Mouse (Mus musculus) neural tube, embryonic 12.5 days (tissue): Measurements from ENCODE around the gene Dzank1. TPM values are rescaled to one million over a fixed set of nuclear protein-coding genes. Genes with fewer than 3 reads are reported as not detected.

Experiments used
- ATAC-seq: fragments of 200-750 bp; cut with Nextera tagmentation; 2 replicates; pipeline ENCODE4 v1.8.0; 2017; ENCODE audit warnings: low read depth, mild to moderate bottlenecking, moderate TSS enrichment, moderate library complexity; ENCODE audit not compliant: low FRiP score
- H3K27ac ChIP-seq: fragments of 300-500 bp; sonication (generic); 2 replicates; pipeline ENCODE4 v1.5.1; 2016
- H3K27me3 ChIP-seq: fragments of 300-500 bp; sonication (generic); replicated peaks from 2 replicates; pipeline ENCODE4 v1.6.1; 2016; ENCODE audit warnings: mild to moderate bottlenecking
- H3K36me3 ChIP-seq: fragments of 300-500 bp; sonication (generic); 2 replicates; pipeline ENCODE4 v1.6.1; 2016; ENCODE audit warnings: mild to moderate bottlenecking
- H3K4me1 ChIP-seq: fragments of 300-500 bp; sonication (generic); 2 replicates; pipeline ENCODE4 v1.6.1; 2016
- H3K4me2 ChIP-seq: fragments of 300-500 bp; sonication (generic); replicated peaks from 2 replicates; pipeline ENCODE4 v1.6.1; 2016; ENCODE audit warnings: mild to moderate bottlenecking
- H3K4me3 ChIP-seq: fragments of 300-500 bp; sonication (generic); 2 replicates; pipeline ENCODE4 v1.5.1; 2016
- H3K9ac ChIP-seq: fragments of 300-500 bp; sonication (generic); 2 replicates; pipeline ENCODE4 v1.6.1; 2016; ENCODE audit warnings: mild to moderate bottlenecking
- H3K9me3 ChIP-seq: fragments of 300-500 bp; sonication (generic); 2 replicates; pipeline ENCODE4 v1.6.1; 2016; ENCODE audit warnings: mild to moderate bottlenecking
- WGBS: fragments of 180-500 bp; shearing (Covaris S2); methylation state at CpG from one replicate; pipeline ENCODE4 v1.1.7; 2016; 5-methylcytosine and 5-hydroxymethylcytosine counted together
- polyA plus RNA-seq: library from polyadenylated mRNA; unstranded; fragments of >200 nt; fragmentation: Nextera tagmentation; extraction: Ambion mirVana; gene quantifications from 2 replicates; pipeline ENCODE4 v1.2.1, GENCODE M21; 2016

The Dzank1 gene
- polyA plus RNA-seq, 1 experiment from 2014 or later: 7.2 TPM

DNA sequence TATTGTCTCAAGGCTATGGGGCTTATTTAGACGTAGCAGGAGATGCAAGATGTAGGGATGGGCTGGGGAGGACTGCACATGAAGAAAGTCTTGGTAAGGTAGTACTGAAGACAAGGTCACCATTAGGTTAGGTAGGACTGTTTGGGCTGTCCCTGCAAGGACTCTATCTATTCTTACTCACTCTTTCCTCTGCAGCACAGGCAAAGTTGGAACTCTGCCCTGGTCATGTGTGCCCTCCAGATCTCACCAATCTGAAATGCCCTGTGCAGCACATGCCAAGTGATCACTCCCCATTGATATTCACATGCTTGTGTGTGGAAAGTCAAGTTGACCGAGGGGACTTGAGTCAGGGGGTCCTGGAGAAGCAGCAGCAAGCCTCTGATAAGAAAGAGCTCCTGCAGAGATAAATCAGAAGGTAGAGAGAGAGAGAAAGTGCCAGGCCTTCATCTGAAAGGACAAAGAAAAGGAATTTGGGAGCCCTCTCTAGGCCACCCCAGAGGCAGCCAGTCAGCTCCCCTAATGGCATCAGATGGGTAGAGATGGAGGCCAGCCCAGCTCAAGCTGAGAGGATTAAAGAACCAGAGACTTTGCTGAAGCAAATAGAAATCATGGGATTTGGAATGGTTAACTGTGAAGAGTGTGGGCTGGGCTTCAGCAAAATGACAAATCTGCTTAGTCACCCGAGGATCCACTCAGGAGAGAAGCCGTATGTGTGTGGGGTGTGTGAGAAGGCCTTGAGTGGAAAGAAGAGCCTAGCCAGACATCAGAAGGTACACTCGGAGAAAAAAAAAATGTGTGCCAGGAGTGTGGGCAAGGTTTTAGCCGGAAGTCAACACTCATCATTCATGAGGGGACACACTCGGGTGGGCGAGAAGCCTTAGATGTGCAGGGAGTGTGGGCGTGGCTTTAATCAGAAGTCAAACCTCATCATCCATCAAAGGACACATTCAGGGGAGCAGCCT, 62.1 kb downstream of the Dzank1 start:
- Histone ChIP-seq H3K9ac (no peak overlapping the region), H3K27me3 (no peaks in the 10 kb centered on the region), H3K9me3 (no peaks in the 10 kb centered on the region), H3K4me3 (no peak overlapping the region), H3K36me3 (no peaks in the 10 kb centered on the region), H3K4me1 (no peaks in the 10 kb centered on the region), H3K4me2 (no peak overlapping the region), H3K27ac (no peak overlapping the region)
- 78% methylated on average over 9 of the region's 9 CpGs for WGBS
- ATAC-seq: no peak

- Histone ChIP-seq H3K27me3 (no peaks in the 10 kb centered on the region), H3K4me2 (no peak overlapping the region), H3K9me3 (no peaks in the 10 kb centered on the region), H3K27ac (no peak overlapping the region), H3K4me1 (no peaks in the 10 kb centered on the region; the same call in 1 of the 2 replicates), H3K36me3 (no peaks in the 10 kb centered on the region), H3K9ac (no peak overlapping the region), H3K4me3 (no peak overlapping the region)
- 78% methylated on average over 7 of the region's 7 CpGs for WGBS
- no peak for ATAC-seq
These were observed 63.0 kb downstream of the Dzank1 start for GRCm38 (mm10) chr2:144464182-144464581.

- H3K4me1 ChIP-seq: no peaks in the 10 kb centered on the region; the same call in none of the 2 replicates
- no peaks in the 10 kb centered on the region; the same call in 1 of the 2 replicates for H3K27me3 ChIP-seq
- peak overlapping the region; percentile 53 for H3K4me3 ChIP-seq
- H3K9ac ChIP-seq: peak overlapping the region; percentile 47
- peak; percentile 99 for ATAC-seq
- WGBS: 7% methylated on average over 25 of the region's 25 CpGs
- H3K4me2 ChIP-seq: peak overlapping the region; percentile 68
- no peak overlapping the region for H3K27ac ChIP-seq
- no peaks in the 10 kb centered on the region for H3K9me3 ChIP-seq
- no peaks in the 10 kb centered on the region for H3K36me3 ChIP-seq
These were observed 68.0 kb downstream of the Dzank1 start for GRCm38 (mm10) chr2:144458975-144459754.

GRCm38 (mm10) chr2:144458355-144458754, 68.9 kb downstream of the Dzank1 start:
- peak overlapping the region; percentile 68 for H3K4me2 ChIP-seq
- 69% methylated on average over 6 of the region's 6 CpGs for WGBS

DNA sequence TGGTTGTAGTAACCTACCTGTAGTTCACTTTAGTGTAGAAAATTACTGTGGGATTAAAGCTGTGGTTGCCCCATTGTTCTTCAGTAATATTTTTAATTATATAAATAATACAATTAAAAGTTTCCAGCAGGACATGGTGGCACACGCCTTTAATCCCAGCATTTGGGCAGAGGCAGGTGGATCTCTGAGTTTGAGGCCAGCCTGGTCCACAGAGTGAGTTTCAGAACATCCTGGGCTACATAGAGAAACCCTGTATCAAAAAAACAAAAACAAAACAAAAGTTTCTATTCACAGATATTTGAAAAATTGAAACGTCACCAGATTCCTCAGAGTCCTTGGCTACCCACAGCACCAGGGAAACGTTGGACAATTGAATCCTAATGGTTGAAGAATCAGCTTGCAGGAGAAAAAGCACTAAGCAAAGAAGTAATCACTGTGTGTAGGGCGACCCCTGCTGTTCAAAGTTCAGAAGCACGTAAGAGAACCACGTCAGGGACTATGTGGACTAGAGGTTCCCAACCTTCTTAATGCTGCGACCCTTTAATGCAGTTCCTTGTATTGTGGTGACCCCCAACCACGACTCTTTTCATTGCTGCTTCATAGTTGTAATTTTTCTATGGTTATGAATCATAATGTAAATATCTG, 74.7 kb downstream of the Dzank1 start:
- ATAC-seq: peak; percentile 63
- Histone ChIP-seq H3K36me3 (no peaks in the 10 kb centered on the region), H3K9me3 (no peaks in the 10 kb centered on the region), H3K27me3 (peaks cover 3% of the 10 kb centered on the region; the same call in 1 of the 2 replicates), H3K27ac (no peak overlapping the region), H3K9ac (no peak overlapping the region), H3K4me3 (no peak overlapping the region), H3K4me2 (no peak overlapping the region), H3K4me1 (no peaks in the 10 kb centered on the region)
- 15% methylated on average over 8 of the region's 8 CpGs for WGBS

More at GRCm38 (mm10) chr2:144458355-144458754, 68.9 kb downstream of the Dzank1 start:
- Histone ChIP-seq H3K9ac (no peak overlapping the region), H3K27me3 (peaks cover 3% of the 10 kb centered on the region; the same call in 1 of the 2 replicates), H3K4me3 (no peak overlapping the region), H3K27ac (no peak overlapping the region), H3K36me3 (no peaks in the 10 kb centered on the region), H3K4me1 (no peaks in the 10 kb centered on the region; the same call in none of the 2 replicates), H3K9me3 (no peaks in the 10 kb centered on the region)
- ATAC-seq: no peak

DNA sequence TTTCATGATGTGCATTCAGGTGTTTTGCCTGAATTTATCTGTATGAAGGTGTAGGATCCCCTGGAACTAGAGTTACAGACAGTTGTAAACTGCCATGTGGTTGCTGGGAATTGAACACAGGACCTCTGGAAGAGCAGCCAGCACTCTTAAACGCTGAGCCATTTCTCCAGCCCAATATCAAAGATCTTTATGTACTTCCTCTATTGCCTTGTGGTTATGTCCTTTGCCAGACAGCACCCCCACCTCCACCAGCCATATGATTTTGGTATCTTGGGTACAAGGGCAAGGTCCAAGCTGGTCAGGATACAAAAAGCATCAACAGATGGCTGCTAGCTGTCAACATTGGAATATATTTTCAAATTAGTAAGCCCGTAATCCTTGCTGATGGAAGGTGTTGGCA, 76.8 kb downstream of the Dzank1 start:
- ATAC-seq: no peak
- Histone ChIP-seq H3K27ac (no peak overlapping the region), H3K27me3 (0 out of 2 replicates have a peak, but pooled peaks cover 3% of the 10 kb centered on the region), H3K9me3 (no peaks in the 10 kb centered on the region), H3K4me3 (no peak overlapping the region), H3K36me3 (no peaks in the 10 kb centered on the region), H3K4me1 (no peaks in the 10 kb centered on the region), H3K9ac (no peak overlapping the region), H3K4me2 (no peak overlapping the region)
- 82% methylated on average over 2 of the region's 2 CpGs for WGBS

- ATAC-seq: no peak
- WGBS: 86% methylated on average over 7 of the region's 7 CpGs
- H3K9me3 ChIP-seq: no peaks in the 10 kb centered on the region
- H3K4me1 ChIP-seq: no peaks in the 10 kb centered on the region
- no peak overlapping the region for H3K4me2 ChIP-seq
- H3K27me3 ChIP-seq: no peaks in the 10 kb centered on the region
- H3K4me3 ChIP-seq: no peak overlapping the region
- no peak overlapping the region for H3K9ac ChIP-seq
- no peaks in the 10 kb centered on the region for H3K36me3 ChIP-seq
- H3K27ac ChIP-seq: no peak overlapping the region
These were observed 80.7 kb downstream of the Dzank1 start for GRCm38 (mm10) chr2:144446360-144446999.

DNA sequence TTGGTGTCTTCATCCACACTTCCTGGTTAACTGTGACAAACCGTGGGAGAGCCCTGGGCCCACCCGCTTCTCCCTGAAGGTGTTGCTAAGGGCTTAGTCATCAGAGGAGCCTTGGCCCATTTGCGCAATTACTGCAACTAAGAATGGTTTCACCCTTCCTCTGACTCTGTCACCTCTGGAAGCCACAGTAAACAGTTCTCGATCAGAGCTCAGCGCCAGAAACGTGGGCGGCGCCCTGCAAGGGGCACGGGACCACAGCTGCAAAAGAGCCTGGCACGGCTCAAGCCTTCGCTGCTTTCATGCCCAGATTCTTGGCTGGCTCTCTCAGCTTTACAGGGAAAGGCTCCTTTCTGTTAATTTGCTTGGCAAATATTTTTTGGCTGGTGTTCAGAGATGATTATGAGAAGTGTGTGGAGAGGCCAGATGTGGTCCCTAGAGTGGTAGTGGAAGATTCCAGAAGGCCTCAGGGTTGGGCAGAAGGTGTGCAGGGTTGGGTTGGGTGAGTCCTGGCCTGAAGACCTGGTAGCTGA, 85.8 kb downstream of the Dzank1 start:
- no peak overlapping the region for H3K4me3 ChIP-seq
- no peaks in the 10 kb centered on the region for H3K27me3 ChIP-seq
- no peak for ATAC-seq
- H3K36me3 ChIP-seq: no peaks in the 10 kb centered on the region
- H3K9ac ChIP-seq: no peak overlapping the region
- no peak overlapping the region for H3K4me2 ChIP-seq
- H3K9me3 ChIP-seq: no peaks in the 10 kb centered on the region
- H3K4me1 ChIP-seq: no peaks in the 10 kb centered on the region
- no peak overlapping the region for H3K27ac ChIP-seq
- WGBS: 90% methylated on average over 11 of the region's 11 CpGs

- Histone ChIP-seq H3K4me3 (no peak overlapping the region), H3K4me2 (no peak overlapping the region), H3K27ac (no peak overlapping the region), H3K36me3 (no peaks in the 10 kb centered on the region), H3K9me3 (no peaks in the 10 kb centered on the region), H3K9ac (no peak overlapping the region), H3K4me1 (no peaks in the 10 kb centered on the region), H3K27me3 (no peaks in the 10 kb centered on the region)
- ATAC-seq: no peak
- 69% methylated on average over 3 of the region's 3 CpGs for WGBS
These were observed 88.0 kb downstream of the Dzank1 start for GRCm38 (mm10) chr2:144439191-144439700.

GRCm38 (mm10) chr2:144438424-144438823, 88.8 kb downstream of the Dzank1 start:
- no peak for ATAC-seq
- 60% methylated on average over 4 of the region's 4 CpGs for WGBS
- Histone ChIP-seq H3K27me3 (no peaks in the 10 kb centered on the region), H3K4me3 (no peak overlapping the region), H3K4me1 (no peaks in the 10 kb centered on the region), H3K9me3 (no peaks in the 10 kb centered on the region), H3K36me3 (no peaks in the 10 kb centered on the region), H3K9ac (no peak overlapping the region), H3K27ac (no peak overlapping the region), H3K4me2 (no peak overlapping the region)

DNA sequence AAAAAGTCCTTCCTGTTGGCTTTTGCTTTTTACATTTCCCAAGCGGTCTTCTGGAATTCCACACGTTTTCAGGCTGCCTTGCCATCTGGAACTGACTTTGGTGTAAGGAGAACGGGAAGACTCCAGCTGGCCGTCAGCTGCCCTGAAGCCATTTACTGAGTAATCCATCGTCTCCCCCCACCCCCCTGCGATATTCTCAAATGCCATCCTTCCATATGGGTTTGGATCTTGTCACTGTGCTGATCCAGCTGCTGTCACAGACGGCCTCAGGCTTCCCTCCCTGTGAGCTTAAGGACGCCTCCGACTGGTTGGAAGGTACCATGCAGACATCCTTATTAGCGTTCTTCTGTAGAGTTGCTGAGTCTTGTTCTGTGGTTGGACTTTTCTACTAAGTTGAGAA, 91.5 kb downstream of the Dzank1 start:
- H3K9ac ChIP-seq: no peak overlapping the region
- no peak for ATAC-seq
- no peak overlapping the region for H3K4me3 ChIP-seq
- H3K27ac ChIP-seq: no peak overlapping the region
- H3K36me3 ChIP-seq: no peaks in the 10 kb centered on the region
- H3K9me3 ChIP-seq: no peaks in the 10 kb centered on the region
- H3K27me3 ChIP-seq: no peaks in the 10 kb centered on the region
- no peaks in the 10 kb centered on the region for H3K4me1 ChIP-seq
- 78% methylated on average over 10 of the region's 10 CpGs for WGBS
- H3K4me2 ChIP-seq: no peak overlapping the region
